Mouse (Mus musculus) gastrocnemius, adult 18-20 months (tissue): ENCODE data around the gene Dner. TPM values are rescaled to one million over a fixed set of nuclear protein-coding genes. Genes with fewer than 3 reads are reported as not detected.
A peak's percentile ranks its signal among the peaks of the same experiment; 100 is the strongest.

Experiments
- DNase-seq: peaks from one replicate; pipeline ENCODE4 v3.0.0; 2021; ENCODE audit warnings: low spot score
- long read RNA-seq, 2 experiments: library from polyadenylated mRNA; stranded (forward); transcript quantifications; one replicate each; pipeline ENCODE4 v2.0.0; 2021
- total RNA-seq, 2 experiments: library from RNA; stranded (reverse); gene quantifications; 2 replicates each; pipeline ENCODE4 v1.2.3; 2021

The Dner gene
- under 1 TPM in 1 of 2 experiments, not detected in 1; 0.07 TPM for total RNA-seq
- long read RNA-seq, experiment 1, result 0 reads
- long read RNA-seq, experiment 2, result 0 reads

DNA sequence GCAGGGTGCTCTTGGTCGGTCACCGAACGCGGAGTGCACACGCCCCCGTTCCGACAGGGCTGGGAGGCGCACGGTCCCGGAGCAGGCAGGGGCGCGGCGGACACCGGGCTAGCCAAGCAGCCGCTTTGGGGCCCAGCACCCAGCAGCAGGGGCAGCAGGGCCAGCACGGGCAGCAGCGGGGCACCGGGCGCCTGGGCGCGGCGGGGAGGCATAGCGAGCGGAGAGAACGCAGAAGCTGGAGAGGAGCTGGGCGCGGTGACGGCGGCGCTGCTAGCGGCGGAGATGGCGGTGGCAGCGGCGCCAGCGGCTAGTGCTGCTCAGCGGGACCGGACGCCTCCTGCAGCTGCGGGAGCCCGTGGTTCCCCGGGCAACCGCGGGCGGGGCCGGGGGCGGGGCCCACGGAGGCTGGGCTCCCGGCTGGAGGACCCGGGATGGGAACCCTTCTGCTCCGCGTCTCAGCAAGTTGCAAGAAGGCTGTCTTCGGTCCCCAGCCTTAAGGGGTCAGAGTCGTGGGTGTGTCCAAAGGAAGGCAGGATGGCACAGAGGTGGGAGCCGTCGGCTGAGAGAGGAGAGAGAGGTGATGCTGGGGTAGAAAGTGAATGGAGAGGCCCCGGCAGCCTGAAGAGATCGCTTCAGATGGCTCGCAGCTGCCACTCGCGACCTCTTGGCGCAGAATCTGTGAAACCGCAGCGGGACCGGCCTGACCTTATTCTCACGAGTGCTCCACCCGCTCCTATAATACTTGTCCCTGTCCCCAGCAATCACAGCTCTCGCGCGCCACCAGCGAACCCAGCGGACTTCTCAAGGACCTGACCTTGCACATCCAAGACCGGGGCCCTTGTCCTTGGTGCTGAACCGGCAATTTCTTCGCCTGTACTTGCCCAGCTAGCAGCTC lies at the start of gene Dner:
Gene Dner (minus strand): TSS at position 705 of the 895 bp plus-strand sequence.
- peak; percentile 28 for DNase-seq

DNA sequence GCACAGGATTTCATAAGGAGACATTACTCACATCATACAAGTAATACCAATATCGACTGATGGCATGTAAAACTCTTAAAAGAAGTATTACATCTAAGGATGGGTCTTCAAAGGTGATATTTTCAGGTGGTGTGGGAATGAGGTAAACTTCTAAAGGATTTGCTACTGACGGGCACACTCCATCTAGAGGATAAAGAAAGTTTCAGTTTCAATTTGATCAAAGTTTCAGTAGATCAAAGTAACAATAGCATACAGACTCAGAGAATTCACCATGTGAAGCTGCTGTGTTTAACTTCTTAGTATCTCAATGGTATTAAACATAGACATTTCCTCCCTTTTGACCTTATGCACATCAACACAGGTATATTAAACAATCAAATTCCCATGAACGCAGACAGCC lies 46.1 kb upstream of the Dner start:
- DNase-seq, result no peak

DNA sequence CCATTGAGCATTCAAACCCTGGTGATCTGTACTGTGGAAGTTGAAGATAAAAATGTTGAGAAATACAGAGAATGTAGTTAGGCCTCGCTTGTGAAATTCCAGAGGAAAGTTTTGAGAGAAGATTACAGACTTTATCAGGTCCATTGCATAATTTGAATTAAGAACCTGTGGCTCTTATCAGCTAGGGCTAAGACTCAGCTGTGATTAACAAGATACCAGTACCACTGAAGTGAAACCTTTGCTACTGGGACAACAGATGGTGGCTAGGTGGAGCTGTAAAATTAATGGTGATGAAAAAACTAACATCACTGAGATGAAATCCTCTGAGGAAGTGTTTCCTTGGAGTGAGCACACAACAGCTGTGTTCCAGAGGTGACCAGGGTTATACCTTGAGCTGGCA lies 44.1 kb upstream of the Dner start:
- no peak for DNase-seq

DNA sequence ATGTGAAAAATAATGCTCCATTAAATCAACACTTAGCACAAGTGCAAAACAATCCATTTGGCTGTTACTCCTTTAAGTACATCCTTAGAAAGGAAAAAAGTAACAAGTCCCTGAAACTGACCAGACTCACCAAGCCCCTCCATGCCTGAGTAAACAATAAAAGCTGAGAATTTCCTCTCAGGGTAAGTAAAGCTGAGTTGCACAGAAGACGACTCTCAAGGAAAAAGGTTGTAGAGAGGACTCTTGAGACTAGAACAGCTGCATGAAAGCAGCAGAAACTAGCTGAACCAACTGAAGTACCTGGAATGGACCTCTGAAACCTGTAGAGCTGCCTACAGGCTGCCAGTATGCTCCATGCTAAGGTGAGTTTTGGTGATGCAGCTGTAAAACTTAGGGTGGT lies 41.1 kb upstream of the Dner start:
- no peak for DNase-seq

DNA sequence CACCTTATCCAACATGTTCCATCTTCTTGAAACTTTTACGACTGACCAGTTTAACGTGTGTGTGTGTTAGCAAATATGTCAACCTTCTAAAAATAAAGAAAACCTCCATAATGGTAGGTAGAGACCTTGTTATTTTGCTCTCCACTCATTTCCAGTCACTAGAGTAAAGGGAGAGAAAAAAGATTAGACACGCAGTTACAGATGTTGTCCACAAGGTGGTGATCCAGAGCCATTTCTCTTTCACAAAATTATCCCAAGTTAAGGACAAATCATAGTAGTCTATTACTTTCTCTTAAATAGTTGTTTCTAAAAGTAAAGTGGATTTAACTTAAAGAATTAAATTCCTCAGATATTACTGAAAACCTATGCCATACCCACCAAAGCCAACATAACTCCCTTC lies 37.8 kb upstream of the Dner start:
- DNase-seq, result peak; percentile 13

DNA sequence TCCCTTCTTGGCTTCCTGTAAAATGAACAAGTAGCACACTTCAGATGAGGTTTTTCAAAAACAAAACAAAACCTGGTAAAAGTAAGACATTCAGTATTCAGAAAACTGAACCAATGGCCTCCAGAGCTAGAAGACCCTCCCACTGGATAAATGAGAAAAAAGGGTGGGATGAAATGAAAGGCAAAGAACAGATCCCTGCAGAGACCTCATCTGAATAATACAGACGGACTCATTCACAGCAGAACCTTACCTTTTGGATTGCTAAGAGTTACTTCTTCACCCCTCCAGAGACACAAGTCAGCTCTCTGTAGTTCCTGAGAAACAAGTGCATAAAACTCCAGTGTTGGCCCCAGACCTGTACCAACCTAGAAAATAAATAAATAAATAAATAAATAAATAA lies 35.7 kb upstream of the Dner start:
- DNase-seq, result no peak

DNA sequence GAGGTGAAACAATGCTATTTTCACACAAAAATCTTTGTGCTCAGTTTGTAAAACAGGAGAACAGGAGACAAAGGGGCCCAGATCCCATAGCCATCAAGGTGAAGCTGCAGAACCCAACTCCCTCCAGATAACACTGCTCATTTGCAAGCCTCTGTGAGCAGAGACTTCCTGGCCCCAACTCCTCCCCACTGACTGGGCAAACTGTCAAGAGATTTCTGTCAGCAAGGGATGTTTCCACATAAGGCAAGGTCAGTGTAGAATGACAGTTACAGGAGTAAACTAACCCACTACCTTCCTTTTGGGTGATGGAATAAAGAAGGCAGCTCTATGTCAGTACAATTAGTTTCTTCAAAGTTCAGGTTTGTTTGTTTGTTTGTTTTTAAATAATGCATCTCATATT lies 26.8 kb upstream of the Dner start:
- peak; percentile 16 for DNase-seq

DNA sequence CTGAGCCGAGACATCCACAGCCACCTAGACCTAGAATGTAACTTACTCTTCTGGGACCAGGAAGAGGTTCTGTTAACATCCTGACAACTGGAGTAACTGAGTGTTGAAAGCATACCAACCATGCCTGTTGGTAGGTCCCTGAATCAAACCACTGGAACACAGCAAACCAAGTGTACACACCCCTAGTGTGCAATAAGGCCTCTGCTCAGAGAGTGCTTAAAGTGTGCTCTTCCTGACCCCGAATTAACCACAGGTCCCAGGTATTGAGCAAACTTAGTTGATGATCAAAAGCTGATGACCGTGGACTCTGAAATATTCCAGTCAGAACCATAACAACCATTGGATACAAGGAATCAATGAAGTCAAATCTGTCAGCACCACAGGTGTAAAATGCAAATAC lies 26.4 kb upstream of the Dner start:
- DNase-seq, result no peak

DNA sequence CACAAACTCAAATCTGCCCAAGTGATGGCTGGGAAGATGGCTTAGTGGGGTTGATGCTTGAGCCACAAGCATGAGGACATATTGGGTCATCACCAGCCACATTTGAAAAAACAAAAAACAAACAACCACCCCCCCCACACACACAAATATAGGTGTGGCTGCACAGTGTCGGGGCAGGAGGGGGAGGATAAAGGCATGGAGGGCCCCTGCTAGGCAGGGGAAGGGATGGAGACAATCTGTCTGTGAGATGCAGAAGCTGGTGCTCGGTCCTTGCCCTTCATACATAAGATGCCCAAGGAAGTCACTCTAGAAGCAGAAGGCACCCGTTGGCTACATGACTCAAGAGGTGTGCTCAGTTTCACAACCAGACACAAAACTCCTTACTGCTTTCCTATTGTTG lies 25.9 kb upstream of the Dner start:
- DNase-seq, result no peak

DNA sequence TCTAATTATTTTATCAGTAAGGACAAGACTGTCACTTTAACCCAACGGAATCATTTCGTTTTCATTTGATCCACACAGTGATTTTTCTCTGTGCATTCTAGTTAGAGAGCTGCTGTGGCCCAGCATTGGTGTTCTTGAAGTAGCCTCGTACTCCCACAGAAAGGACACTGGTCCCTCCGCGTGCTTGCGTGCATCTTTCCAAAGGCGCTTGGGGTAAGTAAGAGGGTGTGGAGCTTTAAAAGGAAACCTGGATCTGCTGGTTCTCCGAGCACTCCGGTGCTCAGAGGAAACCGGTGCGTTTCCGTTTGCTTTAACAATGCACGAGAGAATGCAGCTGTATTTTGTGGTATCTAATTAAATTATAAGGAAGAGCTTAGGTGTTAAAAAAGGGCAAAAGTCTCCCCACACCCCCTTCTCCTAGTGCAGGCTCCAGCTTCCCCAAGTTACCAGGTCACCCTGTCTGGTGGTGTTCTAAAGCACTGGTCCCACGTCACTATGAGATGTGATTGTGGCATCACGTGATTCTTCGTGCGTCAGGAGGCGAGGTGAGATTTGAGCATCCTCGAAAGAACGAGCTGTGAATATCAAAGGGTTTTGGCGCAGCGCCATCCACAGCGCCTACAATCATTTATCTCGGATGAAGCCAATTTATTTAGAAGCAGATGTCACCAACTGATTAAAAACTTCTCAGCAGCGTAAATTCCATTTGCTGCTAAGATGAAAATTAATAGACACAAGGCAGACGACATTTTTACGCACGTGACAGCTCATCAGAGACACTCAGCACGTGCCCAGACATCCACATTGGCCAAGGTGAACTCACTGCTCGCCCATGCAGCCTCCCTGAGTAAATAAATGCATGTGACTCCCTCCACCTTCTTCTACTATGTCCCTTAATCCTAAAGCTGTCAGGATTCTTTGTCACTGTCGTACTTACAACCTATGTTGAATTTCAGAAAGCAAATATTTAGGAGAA lies 14.1 kb upstream of the Dner start:
- DNase-seq, result no peak

DNA sequence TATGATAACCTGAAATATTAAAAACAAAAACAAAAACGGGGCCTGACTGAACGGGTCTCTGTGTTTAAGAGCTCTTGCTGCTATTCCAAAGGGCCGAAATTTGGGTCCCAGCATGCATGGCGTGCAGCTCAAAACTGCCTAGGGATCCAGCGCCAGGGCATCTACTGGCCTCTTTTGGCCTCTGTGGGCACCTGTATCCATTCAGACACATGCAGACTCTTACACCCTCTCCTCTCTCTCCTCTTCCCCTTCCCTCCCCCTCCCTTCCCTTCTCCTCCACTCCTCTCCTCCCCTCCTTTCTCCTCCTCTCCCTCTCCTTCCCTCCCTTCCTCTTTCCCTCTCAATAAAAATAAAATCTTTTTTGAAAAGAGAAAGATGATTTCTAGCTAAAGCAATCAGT lies 13.4 kb upstream of the Dner start:
- DNase-seq, result no peak

DNA sequence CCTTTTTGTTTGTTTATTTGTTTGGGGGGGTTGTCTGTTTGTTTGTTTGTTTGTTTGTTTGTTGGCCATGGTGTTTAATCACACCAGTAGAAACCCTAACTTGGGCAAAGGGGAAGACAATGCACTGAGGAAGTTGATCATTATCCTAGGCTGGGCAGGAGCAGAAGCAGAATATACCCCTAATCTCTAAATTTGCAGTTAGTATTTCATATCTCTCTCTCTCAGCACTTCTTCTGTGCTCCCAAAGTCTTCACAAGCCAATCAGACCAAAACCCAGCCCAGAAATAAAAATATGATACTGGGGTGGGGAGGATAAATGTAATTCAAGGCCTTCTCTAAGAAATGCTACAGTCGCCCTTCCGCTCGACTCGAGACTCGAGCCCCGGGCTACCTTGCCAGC lies 4.2 kb upstream of the Dner start:
- no peak for DNase-seq

DNA sequence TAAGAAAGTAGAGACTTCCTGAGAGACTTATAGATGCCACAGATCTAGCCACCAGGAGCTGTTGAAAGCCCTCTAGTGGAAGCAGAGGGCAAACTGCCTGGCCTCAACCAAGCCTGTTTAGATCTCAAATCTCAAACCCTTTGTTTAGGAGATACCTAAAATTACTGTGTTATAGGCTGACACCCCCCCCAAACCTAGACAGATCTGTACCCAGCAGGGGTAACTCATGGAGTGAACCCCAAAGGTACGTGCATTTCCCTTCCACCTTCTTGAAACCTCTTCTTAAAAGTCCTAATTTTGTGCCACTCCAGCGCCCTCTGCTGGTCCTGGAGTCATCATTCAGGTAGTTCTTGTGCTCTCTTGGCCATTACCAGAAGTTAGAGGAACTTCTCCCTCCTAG lies 1.1 kb upstream of the Dner start:
- no peak for DNase-seq

DNA sequence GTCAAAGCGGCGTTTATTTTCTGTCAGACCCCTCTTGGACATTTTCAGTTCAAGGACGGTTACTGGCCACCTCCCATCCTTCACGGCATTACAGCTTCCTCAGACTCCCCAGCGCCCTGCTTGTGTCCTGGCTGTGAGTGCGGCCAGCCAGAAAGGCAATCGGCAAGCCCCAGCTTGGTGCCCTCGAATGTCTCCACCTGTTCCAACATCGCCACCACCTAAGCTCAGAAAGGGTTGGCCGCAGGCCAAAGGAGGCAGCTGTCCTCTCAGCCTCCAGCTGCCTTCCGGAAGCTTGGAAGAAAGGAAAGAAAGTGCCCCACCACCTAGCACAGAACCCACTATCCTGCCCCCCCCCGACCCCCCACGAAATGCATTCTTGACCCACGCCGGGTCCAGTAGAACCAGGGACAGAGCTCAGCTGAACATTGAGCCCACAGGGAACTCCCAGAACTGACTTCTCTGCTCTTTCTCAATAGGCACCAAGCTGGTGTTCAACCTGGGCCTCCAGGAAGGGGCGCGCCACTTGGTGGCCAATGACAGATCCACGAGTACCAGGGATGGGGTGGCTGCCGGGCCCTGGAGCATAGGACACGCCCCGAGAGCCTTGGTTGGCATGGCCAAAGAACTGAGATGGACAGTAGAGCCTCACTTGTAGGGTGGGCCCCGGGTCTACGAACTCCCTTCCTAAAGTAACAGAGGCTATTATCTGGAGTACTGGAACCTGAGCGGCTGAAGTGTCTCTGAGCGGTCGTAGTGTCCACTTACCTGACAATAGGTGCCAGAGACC lies 1.1 kb downstream of the Dner start:
- no peak for DNase-seq

DNA sequence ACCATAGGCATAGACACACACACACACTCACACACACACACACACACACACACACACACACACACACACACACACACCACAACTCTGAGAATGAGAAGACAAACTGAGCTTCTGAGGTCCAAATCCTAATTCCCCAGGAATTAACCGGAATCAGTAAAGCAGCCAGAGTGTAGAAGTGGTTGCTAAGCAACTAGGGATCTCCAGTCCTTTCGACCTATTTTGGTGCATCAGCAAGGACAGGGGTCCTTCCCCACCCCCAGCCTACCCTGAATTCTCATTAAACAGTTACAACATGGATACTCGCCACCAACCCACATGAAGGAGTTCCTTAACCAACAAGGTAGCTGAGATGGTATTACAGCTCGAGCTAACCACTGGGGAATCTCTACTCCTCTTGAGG lies 18.1 kb downstream of the Dner start:
- no peak for DNase-seq

DNA sequence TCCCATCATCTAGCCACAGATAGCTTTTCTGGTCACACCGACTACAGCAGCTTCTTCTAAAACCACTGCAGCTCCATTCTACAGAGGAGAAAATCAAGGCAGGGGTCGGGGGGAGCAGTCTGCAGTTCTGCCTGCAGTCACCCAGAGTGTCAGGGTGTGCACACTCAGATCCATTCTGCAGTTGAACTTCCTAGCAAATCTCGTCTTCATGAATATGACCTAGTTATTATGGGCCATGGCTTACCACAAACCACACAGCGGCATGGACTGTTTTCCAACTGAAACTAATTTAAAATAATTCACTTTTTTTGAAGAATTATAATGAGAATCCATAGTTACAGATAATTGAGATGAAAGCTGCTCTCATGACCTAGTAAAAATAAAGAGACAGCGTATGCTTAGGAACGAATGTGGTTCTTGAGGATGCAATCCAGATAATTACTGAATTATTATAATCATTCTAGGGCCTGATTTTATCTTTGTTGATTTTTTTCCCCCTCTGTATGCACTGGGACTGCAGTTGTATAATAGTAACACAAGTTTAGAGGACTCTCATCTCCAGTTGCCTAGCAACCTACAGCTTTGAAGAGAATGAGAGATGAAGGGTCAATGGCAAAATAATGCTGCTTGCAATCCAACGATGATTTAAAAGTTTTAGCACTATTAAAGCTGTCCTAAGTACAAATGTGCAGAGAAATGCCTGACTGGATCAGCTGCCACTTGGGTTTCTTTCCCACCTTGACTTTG lies 27.7 kb downstream of the Dner start:
- DNase-seq, result no peak

DNA sequence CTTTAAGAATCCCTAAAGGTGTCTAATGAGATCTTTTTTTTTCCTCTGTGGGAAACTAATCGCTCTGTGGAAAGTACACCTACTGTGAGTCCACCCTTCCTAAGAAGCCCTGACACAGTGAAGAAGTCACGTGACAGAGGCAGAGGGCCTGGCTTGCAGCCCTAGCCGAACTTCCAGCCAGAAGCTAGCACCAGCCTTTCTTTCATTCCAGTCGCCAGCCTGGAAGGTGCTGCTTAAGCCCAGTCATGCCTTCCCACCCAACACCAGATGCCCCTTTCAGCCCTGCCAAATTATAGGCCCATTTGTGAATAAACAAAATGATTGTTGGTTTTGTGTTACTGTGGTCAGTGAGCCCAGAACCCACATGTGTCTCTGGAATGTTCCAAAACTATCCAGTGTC lies 28.4 kb downstream of the Dner start:
- no peak for DNase-seq

DNA sequence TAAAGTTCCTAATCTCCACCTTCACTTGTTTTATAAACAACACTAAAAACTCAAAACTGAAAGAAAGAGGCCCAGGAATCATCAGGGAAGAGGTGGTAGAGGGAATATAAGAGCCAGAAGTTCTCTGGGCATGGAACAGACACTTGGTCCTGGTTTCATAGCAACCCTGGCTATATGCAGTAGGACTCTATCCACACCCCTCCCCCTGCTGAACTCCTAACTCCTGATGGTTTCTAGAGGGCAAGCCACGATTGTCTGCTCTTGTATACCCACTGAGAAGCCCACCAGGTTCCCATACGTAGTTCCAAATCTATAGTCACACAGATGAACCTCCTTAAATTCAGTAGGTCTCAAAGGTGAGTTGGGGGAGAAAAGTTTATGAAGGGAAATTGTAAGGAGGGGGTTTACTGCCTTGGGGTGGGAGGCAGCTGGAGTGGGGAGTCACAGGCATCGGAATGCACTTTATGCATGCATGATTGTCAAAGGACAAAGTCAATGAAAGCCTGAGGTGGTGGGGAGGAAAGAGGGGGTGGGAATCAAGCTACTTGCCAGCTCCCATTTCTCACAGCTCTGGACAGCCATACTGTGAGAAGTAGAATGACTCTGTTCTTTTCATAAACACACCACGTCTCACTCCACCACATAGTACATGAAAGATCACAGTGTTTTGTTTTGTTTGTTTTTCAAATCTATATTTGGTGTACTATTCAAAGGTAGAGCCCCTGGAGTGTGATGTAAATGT lies 31.5 kb downstream of the Dner start:
- DNase-seq, result no peak

DNA sequence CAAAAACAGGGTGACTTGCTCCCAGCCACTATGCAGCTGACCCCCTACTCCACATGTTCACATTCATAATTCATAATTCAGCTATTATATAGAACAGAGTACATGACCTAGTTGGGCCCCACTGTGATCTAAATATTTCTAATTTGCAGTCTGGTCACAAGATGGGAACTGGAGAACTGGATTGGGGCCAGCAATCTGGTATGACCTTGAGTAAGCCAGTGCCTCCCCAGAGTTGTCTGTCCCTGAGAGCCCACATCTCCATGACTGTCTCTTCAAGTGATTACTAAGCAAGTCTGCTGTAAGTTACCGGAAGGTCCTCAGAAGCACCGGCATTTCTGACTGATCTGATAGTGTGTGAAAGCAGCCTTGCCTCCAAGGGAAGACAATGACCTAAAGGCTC lies 49.2 kb downstream of the Dner start:
- DNase-seq, result no peak

DNA sequence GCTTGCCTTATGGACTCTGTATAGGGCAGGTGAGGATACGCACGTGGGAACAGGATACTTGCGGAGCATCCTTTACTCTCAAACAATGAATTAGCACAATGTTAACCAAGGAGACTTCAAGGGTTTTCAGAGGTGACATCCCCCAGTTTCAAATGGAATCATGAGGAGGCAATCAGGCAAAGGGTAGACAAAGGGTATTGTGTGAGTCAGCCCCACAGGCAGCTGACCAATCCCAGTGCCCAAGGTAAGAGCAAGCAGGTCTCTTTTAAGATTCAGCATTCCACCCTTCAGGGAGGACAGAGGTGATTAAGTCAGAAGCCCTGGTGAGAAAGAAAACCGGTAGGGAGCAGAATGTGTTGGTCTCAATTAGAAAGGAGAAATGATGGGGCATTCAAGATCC lies 55.6 kb downstream of the Dner start:
- DNase-seq, result no peak
